Mouse (Mus musculus) G1E (cell line): ENCODE data around the gene Ttll8. TPM values are rescaled to one million over a fixed set of nuclear protein-coding genes. Genes with fewer than 3 reads are reported as not detected.

ENCODE experiments used
- ATAC-seq: 2 replicates; pipeline ENCODE4 v1.8.0; 2016; ENCODE audit warnings: mild to moderate bottlenecking; ENCODE audit not compliant: insufficient number of reproducible peaks, poor library complexity, low FRiP score, severe bottlenecking; ENCODE audit errors: extremely low read depth
- DNase-seq: peaks from one replicate; pipeline ENCODE4 v3.0.0; 2012; ENCODE audit warnings: low spot score
- H3K27me3 ChIP-seq: 2 replicates; pipeline ENCODE4 v1.6.1; 2012; ENCODE audit warnings: mild to moderate bottlenecking, low read length, inconsistent platforms; ENCODE audit not compliant: insufficient read depth
- H3K36me3 ChIP-seq: replicated peaks from 2 replicates; pipeline ENCODE3; 2012; ENCODE audit warnings: mild to moderate bottlenecking, inconsistent platforms
- H3K4me1 ChIP-seq: 2 replicates; pipeline ENCODE4 v1.6.1; 2012; ENCODE audit warnings: low read depth, low read length, inconsistent platforms, mixed read lengths; ENCODE audit not compliant: insufficient read depth
- H3K4me3 ChIP-seq: 2 replicates; pipeline ENCODE4 v1.5.1; 2012; ENCODE audit warnings: low read depth, mild to moderate bottlenecking, inconsistent platforms, low read length, moderate library complexity, mixed read lengths
- H3K9me3 ChIP-seq: replicated peaks from 2 replicates; pipeline ENCODE4 v1.6.1; 2012; ENCODE audit warnings: inconsistent platforms
- CTCF ChIP-seq: IDR thresholded peaks from 2 replicates; pipeline ENCODE4 v1.5.1; 2012; ENCODE audit warnings: low read depth, low read length, inconsistent platforms, mixed read lengths
- GATA1 ChIP-seq: IDR thresholded peaks from 2 replicates; pipeline ENCODE4 v1.6.1; 2012; ENCODE audit warnings: borderline replicate concordance, low read length, inconsistent platforms, mixed read lengths
- GATA2 ChIP-seq: IDR thresholded peaks from 2 replicates; pipeline ENCODE4 v1.6.1; 2012; ENCODE audit warnings: low read depth, low read length, inconsistent platforms, borderline replicate concordance
- POLR2AphosphoS5 ChIP-seq: IDR thresholded peaks from 2 replicates; pipeline ENCODE4 v1.6.1; 2012; ENCODE audit warnings: low read depth, low read length, inconsistent platforms; ENCODE audit not compliant: insufficient replicate concordance
- TAL1 ChIP-seq: conservative IDR thresholded peaks from 2 replicates; pipeline ENCODE4 v1.6.1; 2012; ENCODE audit warnings: low read depth, low read length, inconsistent platforms, mixed read lengths
- polyA plus RNA-seq: library from polyadenylated mRNA; stranded (reverse); fragments of >175 nt; gene quantifications from 2 replicates; pipeline ENCODE4 v1.2.3, GENCODE M21; 2012
- total RNA-seq, 2 experiments: library from RNA; stranded (forward) in 1 of 2; stranded (reverse) in 1 of 2; fragments of 200-1000 nt in 1 of 2; fragments of >200 nt in 1 of 2; fragmentation: Nextera tagmentation in 1 of 2; gene quantifications; 2 replicates each; pipeline ENCODE4 v1.2.3; 2014 to 2017

The Ttll8 gene
- total and polyA plus RNA-seq, 3 experiments, result 0.49 TPM; not detected in 2

DNA sequence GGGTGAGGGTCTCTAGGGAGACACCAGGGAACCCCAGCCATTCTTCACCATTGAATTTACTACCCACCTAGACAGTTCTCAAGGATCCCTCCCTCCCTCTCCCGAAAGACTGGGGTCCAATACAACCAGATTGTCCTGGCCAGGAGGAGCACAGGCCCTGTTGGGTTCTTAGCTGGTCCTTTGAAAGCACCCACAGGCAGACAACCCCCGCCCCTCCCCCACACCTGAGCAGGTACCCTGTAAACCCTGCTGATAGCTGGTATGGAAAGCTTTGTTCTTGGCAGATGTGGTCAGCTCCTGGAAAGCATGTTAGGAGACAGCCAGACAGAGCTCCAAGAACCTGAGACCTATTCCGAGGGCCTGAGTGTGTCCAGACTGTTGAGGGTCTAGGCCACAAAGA lies 93.4 kb downstream of the Ttll8 start:
- Histone ChIP-seq H3K4me1 (peaks cover 29% of the 10 kb centered on the region), H3K9me3 (peaks cover 30% of the 10 kb centered on the region), H3K36me3 (peaks cover 16% of the 10 kb centered on the region), H3K27me3 (peaks cover 16% of the 10 kb centered on the region), H3K4me3 (no peak overlapping the region)
- DNase-seq, result no peak
- ATAC-seq, result no peak
- no peak for TF ChIP-seq GATA1
- TF ChIP-seq POLR2AphosphoS5, result no peak
- no peak for TF ChIP-seq GATA2
- TF ChIP-seq TAL1, result no peak
- TF ChIP-seq CTCF, result no peak

DNA sequence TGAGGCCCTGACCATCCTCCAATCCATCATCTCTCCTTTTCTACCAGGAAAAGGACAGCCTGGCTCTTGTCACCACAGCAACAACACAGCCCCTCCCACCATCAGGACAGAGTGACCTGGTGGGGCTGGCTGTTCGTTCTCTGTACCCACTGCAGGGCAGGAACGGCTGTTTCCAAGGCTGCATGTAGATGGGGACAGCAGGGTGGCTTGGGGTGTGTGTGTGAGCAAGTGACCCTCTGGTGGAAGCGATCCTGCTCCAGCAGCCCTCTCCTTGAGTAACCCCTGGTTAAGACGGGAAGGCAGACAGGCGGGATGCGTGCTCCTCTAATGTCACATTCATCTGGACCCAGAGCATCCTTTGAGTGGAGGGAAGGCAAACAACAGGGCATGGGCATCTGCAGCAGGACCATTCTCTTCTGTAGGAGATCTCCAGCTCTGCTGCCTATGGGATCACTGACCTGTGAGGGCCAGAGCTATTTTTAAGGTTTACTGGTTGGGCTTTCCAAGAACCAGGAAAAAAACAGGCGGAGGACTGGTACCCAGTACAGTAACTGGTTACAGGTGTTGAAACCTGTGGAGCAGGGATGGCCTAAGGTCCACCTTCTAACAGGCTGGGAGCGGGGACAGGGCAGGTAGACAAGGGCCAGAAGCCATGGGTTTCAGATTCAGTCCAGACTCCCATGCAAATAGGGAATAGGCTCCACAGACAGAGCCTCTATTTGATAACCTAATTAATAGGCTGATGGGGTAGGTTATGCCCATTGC lies 94.8 kb downstream of the Ttll8 start:
- Histone ChIP-seq H3K4me1 (peaks cover 23% of the 10 kb centered on the region), H3K27me3 (peaks cover 26% of the 10 kb centered on the region), H3K9me3 (peaks cover 30% of the 10 kb centered on the region)

DNA sequence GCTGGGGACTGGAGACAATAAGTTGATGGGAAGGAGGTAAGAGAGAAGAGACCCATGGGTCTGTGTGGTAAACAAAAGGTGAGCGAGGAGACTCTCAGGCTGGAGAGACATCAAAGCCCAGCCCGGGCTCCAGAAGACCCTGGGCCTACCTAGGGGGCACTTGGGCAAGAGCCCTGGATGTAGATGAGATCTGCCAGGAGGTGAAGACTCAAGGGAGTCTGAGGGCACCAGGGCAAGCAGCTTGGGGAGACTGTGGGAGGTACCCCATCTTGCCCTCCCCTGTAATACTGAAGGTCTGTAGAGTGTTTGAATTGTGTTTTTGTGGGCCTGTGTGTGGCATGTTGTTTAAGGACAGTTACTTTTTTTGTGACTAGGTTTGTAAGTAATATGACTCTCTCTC lies 95.5 kb downstream of the Ttll8 start:
- Histone ChIP-seq H3K4me1 (peaks cover 20% of the 10 kb centered on the region), H3K27me3 (peaks cover 30% of the 10 kb centered on the region), H3K9me3 (peaks cover 24% of the 10 kb centered on the region), H3K36me3 (no peaks in the 10 kb centered on the region), H3K4me3 (no peak overlapping the region)
- no peak for TF ChIP-seq CTCF
- TF ChIP-seq TAL1, result no peak
- no peak for TF ChIP-seq GATA2
- TF ChIP-seq POLR2AphosphoS5, result no peak
- TF ChIP-seq GATA1, result no peak
- DNase-seq (no peak), ATAC-seq (no peak)

More for the DNA sequence above, 94.8 kb downstream of the Ttll8 start:
- no peak for DNase-seq
- ATAC-seq, result no peak
- Histone ChIP-seq H3K36me3 (peaks cover 6% of the 10 kb centered on the region), H3K4me3 (no peak overlapping the region)
- no peak for TF ChIP-seq CTCF

DNA sequence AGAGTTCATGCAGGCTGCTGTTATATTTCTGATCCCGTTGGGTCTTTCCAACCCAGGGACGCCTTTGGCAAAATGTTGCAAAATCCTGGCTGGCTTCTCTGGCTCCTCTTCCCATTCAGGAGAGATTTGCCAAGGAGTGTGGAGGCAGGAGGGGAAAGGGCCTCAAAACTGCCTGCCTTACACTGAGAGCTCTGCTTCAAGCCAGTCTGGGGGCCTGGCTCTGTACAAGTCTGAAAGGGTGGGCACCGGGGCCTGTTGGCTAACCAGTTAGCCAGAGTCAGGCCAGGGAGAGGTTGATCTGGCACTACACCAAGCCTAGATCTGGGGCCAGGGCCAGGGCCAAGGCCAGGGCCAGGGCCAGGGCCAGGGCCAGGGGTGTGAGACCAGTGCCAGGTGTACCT lies 96.1 kb downstream of the Ttll8 start:
- Histone ChIP-seq H3K36me3 (no peaks in the 10 kb centered on the region), H3K4me3 (no peak overlapping the region), H3K9me3 (peaks cover 18% of the 10 kb centered on the region), H3K27me3 (peaks cover 30% of the 10 kb centered on the region), H3K4me1 (peaks cover 14% of the 10 kb centered on the region)
- TF ChIP-seq TAL1 (no peak), CTCF (no peak), GATA1 (no peak), POLR2AphosphoS5 (no peak), GATA2 (no peak)
- no peak for DNase-seq
- no peak for ATAC-seq

DNA sequence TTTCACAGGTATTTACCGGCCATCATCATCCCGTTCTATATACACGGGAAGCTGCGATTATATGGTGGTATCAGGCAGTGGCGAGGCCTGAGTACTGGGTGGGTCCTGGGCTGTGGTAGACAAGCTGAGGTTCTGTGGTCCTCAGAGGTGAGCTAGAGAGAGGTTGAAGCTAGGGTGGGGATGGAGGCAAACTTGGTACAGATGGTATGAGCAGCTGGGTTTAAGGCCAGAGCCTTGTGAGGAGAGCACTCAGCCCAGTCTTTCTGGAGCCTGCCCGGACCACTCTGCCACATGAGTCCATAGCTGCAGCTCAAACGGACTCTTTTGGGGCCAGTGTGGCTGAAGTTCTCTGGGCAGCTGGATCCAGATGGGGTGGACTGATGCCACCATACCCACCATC lies 96.9 kb downstream of the Ttll8 start:
- H3K27me3 ChIP-seq, result peaks cover 34% of the 10 kb centered on the region
- H3K9me3 ChIP-seq, result peaks cover 10% of the 10 kb centered on the region
- no peak for TF ChIP-seq GATA2
- no peak for TF ChIP-seq CTCF
- TF ChIP-seq GATA1, result no peak
- no peak for TF ChIP-seq TAL1
- TF ChIP-seq POLR2AphosphoS5, result no peak
- no peak for ATAC-seq
- DNase-seq, result no peak
- H3K4me1 ChIP-seq, result peaks cover 8% of the 10 kb centered on the region
- H3K36me3 ChIP-seq, result no peaks in the 10 kb centered on the region
- H3K4me3 ChIP-seq, result no peak overlapping the region

DNA sequence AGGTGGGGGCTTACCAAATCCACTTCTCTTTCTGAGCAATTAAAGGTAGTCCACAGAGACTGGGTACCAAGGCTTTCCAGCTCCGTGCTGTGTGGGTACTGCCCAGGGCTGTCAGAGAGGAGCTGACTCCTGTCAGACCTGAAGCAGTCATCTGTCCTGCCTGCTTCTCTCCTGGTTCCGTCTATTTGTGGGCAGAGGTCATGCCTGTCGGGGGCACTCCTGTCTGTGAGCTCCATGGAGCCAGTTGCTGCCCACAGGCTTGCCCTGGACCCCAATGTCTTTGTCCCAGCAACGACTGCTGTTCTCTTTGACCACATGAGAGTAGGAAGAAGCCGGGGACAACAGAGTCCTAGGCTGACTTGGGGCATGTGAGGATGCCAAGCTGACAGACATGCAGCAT lies 97.6 kb downstream of the Ttll8 start:
- no peak for ATAC-seq
- peaks cover 38% of the 10 kb centered on the region for H3K27me3 ChIP-seq
- no peak for TF ChIP-seq GATA1
- TF ChIP-seq POLR2AphosphoS5, result no peak
- TF ChIP-seq GATA2, result no peak
- TF ChIP-seq CTCF, result no peak
- TF ChIP-seq TAL1, result no peak
- no peak for DNase-seq
- H3K4me3 ChIP-seq, result no peak overlapping the region
- peaks cover 3% of the 10 kb centered on the region for H3K4me1 ChIP-seq
- H3K9me3 ChIP-seq, result peaks cover 3% of the 10 kb centered on the region
- no peaks in the 10 kb centered on the region for H3K36me3 ChIP-seq

DNA sequence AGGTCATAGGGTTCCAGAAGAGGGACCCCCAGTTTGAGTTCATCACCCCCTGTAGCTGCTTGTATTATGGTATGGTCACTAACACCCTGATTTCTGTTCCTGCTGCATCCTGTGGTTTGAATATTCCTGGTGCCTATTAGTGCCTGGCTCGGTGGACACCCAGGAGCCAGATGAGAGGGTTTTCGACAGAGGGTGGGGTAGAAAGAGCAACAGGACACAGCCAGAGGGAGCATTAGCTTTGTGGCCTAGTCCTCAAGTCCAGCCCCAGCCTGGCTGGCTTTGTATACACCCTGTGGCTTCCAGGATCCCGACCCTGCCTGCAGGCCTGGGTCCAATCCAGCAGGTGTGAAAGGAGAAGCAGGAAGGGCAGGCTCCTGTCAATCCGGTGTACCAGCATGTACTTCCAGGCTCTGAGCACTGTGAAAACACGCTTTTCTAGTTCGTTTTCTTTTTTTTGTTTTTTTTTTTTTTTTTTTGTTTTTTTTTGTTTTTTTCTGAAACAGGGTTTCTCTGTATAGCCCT lies 98.3 kb downstream of the Ttll8 start:
- TF ChIP-seq POLR2AphosphoS5 (no peak), GATA2 (no peak), CTCF (no peak), GATA1 (no peak), TAL1 (no peak)
- no peaks in the 10 kb centered on the region for H3K9me3 ChIP-seq
- H3K27me3 ChIP-seq, result peaks cover 40% of the 10 kb centered on the region
- no peak for ATAC-seq
- no peak for DNase-seq
- H3K4me3 ChIP-seq, result no peak overlapping the region
- no peaks in the 10 kb centered on the region; the same call in 1 of the 2 replicates for H3K4me1 ChIP-seq
- no peaks in the 10 kb centered on the region for H3K36me3 ChIP-seq
